Mouse (Mus musculus) layer of hippocampus, adult 9-11 months (tissue): ENCODE measurements around the gene Srrt.

Experiments
- DNase-seq: peaks from one replicate; pipeline ENCODE4 v3.0.0; 2022

Gene Srrt

DNA sequence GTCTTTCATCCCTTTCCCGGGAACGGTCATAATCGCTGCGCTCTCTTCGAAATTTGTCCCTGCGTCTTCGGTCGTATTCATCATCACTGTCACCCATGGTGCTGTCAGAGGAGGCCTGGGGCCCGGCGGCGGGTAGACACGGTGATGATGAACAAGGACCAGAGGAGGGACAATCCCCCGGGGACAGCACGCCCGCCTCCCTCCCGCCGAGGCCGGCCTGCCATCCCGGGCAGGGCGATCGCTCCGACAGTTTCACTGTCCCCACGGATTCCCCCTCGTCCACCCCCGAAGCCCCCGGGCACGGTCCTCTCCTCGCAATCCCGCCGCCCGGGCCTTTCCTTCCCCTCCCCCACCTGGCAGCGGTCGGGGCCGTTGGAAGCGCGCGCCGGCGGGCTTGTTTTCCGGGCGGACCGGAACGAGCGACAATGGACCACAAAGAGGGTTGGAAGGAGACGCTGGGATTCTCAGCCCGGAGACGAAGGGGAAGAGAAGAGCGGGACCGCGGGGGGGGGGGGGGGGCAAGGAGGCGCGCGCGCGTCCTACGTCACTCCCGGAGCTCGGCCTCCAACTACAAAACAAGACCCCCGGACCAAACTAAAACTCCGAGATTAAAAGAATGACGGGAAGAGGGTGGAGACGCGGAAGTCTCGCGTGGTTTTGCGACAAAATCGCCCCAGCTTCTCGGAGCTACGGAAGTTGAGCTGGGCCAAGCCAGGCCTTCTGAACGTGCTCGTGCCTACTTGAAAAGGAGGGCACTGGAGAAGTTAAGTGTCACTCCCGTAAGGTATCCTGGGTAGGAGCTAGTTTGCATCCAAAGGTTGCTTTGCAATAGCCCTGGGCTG lies at the start of gene Srrt:
Gene Srrt, minus strand, starts transcription at position 604 of the 842 bp plus-strand sequence.
- DNase-seq, result peak; percentile 93

DNA sequence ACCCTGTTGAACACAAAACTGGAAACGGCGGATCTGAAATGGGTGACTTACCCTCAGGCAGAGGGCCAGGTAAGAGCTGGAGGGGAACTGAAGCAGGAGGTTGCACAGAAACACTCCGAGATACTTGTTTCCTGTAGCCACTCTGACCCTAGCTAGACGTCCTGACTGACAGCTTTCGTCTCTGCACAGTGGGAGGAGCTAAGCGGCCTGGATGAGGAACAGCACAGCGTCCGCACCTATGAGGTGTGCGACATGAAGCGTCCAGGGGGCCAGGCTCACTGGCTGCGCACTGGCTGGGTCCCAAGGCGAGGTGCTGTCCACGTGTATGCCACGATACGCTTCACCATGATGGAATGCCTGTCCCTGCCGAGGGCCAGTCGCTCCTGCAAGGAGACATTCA lies 46.6 kb upstream of the Srrt start:
- DNase-seq, result no peak

DNA sequence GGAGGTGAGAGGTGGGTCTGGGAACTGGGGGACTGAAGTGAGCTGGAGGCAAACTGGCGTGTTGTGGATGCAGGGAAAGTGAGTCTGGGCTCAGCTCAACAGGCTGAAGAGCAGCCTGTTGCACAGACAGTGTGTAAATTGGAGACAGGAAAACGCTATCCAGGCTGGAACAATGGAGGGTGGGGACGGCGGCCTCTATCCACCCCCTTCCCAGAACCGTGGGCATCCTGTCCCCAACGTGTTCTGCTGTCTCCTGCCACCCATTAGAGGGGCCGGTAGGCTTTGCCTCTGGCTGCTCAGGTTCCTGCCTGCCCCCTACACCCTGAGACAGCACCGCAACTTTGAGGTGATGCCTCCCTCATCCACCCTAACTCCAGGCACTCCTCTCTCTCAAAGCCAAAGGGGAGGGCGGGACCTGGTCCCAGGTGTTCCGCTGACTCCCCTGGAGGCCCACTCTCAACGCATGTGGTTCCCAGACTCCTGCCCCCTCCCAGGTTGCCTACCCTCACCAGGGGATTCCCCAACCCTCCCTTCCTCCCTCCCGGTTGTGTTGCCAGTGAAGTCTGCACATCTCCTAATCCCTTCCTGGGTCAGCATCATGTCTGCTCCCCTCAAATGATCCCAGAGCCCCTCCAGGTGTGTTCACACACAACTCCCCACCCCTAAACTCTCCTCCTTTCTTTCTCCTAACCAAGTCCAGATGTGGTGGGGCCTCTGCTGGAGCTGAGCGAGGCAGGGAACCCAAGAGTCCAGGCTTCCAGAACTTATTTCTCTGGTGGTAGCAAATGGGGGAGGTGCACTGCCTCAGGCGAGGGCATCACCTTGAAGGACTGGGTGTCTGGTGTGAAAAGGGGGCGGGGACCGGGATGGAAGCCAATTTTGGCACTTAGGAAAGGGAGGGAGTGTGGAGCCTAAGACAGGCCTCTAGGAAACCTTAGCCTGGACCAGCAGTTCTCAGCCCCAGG lies 44.8 kb upstream of the Srrt start:
- DNase-seq, result no peak

DNA sequence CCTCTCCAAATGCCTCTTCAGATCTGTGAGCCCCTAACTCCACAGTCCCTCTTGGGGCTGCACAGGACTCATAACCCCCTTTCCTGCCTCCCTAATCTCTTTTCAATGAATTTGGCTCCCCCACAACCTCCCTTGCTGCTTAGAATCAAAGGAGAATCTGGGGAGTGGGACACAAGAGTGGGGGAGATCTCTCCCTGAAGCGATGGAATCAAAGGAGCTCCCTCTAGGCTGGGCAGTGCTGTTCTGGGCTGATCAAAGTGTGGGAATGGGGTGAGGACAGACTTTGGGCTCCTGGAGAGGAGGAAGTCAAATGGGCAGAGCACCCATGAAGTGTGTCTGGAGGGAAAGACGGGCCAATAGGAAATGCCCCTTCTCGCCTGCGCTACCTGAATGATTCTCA lies 43.9 kb upstream of the Srrt start:
- no peak for DNase-seq

DNA sequence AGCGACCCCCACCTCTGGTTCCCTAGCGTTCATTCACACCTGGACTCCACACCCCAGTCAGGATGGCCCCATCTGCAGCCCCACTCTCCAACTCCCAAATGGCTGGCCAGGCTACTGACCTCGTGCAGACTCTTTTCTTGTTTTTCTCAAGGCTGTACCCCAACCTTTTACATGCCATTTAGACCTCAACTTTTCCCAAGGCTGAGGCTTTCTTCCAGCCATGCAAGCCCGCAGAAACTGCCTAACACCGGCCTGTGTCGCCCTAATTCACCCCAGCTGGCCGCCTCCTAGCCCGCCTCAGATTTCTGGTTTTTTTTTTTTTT lies 43.5 kb upstream of the Srrt start:
- no peak for DNase-seq

DNA sequence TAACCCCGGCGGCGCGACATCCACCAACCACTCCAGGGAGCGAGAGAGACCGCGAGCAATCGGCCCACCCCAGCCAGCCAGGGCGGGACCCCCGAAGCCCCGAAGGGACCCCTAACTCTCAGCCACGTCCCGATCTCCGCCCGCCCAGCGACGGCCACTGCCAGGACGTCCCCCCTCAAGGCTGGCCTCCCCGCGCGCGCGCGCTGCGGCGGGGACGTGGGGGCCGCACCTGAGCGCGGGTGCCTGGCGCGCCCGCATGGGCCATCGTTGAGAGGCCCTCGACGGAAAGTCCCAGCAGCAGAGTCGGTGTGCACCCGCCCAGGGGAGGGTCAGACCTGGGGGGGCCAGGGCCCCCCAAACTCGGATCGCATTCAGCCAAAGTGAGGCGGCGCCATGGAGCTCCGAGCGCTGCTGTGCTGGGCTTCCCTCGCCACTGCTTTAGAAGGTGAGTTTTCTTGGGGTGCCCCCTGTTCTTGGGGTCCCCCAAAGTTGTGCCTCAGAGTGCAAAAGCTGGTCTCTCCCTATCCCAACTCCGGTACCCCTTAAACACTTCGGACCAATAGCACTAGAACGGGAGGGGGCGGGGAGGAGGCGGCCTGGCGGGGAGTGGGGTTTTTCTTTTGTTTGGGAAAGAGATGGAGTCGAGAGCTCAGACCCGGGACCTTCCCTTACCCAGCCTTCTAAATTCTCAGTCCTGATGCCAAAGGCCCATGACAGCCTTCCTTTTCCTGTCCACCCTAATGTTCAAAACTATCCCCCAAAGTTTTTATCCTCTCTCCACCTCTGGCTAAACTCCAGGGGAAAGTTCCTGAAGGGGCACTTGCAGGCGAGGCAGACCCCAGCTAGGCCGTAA lies 43.0 kb upstream of the Srrt start:
- no peak for DNase-seq

DNA sequence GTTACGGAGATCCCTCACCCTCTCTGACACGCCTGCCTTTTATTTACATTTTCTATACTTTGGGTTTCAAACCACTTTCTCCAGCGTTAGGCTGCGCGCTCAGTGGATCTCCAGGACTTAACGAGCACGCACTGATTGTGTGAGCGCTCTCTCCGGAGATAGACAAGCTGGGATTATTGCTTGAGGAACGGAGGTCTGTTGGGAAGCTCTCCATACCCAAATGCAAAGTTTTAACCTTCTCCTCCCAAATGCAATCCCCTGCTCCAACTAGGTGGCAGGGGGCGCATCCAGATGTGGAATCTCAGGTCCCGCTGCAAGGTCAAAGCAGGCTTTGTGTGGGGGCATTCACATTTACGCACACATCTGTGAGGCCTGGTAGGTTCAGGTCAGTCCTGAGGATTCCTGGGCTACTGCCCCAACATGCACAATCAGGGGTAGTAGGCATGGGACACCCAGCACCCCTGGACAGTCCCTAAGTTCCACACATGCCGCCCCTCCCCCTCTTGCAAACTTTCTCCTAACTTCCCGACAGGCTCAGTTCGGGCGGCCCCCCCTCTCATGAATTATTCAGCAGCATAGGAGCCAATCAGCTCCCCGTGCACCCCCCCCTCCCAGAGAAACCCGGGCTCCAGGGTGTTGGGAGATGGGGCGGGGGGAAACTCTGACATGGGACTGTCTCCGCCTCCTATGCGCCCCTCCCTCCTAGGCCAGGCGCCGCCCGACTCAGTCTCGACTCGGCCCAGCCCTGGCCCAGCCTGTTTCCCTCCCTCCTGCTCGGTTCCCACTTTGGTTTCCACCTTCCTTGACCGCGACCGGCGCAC lies 42.1 kb upstream of the Srrt start, which contains the start of gene Ephb4:
Gene Ephb4, plus strand, starts transcription at position 726 of the 821 bp plus-strand sequence.
- peak; percentile 64 for DNase-seq

DNA sequence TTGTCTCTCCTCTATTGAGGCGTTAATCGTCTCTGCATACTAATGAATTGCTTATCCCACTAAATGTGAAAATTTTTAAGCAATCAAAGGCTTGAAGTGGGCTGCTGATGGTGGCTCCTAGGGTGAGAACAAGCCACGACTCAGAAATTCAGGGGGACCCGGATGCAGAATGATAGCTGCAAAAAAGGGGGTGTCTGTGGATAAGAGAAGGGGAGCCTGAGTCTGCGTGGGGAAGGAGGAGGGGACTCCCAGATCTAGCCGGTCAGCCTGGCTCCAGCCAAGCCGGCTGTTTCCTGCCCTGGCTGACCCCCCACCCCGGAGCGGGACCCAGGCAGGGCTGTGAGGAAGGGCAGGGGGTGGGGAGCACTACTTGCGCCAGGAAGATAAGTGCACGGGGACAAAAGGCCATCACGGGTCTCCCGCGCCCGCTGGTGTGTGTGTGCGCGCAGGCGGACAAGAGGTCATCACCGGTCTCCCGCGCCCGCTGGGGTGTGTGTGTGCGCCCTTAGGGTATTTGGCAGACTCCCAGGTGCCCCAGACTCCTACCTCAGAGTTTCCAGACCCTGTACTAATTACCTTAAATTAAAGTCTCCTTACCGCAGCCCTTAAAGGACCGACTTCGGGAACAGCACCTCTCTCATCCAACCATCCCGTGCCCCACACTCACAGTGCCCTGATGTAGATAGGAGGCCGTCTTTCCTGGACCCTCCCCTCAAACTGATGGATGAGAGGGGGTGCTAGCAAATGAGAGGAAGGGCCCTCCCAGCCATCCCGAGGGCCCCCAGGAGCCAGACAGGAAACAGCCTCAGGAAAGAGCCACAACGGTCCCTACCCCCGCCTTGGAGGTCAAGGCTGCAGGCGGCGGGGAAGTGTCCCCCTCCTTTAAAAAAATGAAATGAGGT lies 41.3 kb upstream of the Srrt start:
- no peak for DNase-seq

DNA sequence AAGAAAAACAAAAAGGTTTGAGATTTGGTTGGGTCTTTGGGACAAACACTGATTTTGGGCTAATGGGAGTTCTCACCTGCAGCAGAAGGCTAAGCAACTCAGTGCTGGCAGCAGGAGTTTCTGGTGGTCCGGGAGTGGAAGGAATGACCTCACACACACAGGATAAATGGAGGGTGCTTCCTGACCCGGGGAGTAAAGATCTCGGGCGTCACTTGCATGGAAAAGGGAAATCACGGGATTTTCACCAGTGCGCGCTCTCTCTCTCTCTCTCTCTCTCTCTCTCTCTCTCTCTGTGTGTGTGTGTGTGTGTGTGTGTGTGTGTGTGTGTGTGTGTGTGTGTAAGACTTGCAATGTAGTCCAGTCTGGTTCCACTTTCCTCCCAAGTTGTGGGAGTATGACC lies 40.4 kb upstream of the Srrt start:
- no peak for DNase-seq

DNA sequence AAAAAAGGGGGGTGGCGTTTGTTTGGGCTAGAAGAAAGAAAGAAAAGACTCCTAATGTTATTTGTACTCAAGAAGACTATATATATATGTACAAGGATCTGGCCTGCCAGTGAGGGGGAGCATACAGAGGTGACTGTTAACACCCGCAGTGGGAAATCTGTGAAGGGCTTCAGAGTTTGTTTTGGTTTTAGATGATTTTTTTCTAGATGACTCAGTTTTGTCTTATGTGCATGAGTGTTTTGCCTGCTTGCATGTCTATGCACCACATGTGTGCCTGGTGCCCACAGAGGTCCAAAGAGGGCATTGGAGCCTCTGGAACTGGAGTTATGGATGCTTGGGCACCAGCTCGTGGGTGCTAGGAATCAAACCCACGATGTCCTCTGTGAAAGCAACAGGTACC lies 39.5 kb upstream of the Srrt start:
- no peak for DNase-seq

DNA sequence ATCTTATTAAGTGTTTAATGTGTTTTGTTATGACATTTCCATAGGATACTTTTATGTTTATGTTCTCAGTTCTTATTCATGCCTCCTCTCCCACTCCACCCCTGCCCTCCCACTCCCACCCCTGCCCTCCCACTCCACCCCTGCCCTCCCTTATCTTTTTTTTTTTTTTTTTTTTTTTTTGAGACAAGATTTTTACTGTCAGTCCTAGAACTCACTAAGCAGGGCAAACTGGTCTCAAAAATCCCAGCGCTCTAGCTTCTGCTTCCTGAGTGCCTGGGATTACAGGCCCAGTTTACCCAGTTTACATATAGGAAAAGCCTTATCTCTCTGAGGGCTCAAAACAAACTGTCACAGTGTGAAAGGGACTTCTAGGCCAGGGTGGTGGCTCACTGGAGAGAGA lies 38.9 kb upstream of the Srrt start:
- DNase-seq, result no peak

DNA sequence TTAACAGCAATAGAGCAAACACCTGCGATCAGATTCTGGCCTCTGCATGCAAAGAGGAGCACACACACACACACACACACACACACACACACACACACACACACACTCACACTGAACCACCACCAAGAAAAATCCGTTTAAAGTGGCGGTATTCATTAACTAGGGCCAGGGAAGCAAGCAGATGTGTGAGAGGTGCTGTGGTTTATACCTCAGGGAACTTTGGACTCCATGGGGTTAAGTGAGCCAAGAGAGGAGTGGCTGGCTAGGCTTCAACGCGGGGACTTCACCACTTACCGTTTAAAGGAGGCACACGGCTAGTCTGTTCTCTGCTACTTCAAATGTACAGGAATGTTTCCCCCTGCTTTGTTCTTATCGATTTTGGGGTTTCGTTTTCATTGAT lies 38.3 kb upstream of the Srrt start:
- DNase-seq, result no peak

DNA sequence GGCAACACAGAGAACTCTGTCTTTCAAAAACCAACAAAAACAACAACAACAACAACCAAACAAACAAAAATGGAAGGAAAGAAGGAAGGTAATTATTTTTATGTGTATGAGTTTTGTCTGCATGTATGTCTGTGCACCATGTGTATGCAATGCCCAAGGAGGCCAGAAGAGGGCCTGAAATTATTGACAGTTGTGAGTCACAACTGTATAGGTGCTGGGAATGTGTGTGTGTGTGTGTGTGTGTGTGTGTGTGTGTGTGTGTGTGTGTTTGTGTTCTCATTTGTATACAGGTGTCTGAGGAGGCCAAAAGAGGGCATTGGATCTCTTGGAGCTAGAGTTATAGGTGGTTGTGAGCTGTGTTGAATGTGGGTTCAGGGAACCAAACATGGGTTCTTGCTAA lies 36.4 kb upstream of the Srrt start:
- DNase-seq, result no peak

DNA sequence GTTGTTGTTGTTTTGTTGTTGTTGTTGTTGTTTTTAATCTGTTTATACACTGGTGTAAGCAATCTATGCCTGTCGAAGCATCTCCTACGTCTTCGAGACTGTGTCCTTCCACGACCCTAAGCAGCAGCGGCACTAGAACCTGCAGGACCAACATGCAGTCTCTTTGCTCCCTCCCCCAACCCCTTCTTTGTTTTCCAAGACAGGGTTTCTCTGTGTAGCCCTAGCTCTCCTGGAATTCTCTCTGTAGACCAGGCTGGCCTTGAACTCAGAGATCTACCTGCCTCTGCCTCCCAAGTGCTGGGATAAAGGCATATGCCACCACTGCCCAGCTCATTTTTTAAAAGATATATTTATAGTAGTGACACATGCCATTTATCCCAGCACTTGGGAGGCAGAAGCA lies 35.9 kb upstream of the Srrt start:
- no peak for DNase-seq

DNA sequence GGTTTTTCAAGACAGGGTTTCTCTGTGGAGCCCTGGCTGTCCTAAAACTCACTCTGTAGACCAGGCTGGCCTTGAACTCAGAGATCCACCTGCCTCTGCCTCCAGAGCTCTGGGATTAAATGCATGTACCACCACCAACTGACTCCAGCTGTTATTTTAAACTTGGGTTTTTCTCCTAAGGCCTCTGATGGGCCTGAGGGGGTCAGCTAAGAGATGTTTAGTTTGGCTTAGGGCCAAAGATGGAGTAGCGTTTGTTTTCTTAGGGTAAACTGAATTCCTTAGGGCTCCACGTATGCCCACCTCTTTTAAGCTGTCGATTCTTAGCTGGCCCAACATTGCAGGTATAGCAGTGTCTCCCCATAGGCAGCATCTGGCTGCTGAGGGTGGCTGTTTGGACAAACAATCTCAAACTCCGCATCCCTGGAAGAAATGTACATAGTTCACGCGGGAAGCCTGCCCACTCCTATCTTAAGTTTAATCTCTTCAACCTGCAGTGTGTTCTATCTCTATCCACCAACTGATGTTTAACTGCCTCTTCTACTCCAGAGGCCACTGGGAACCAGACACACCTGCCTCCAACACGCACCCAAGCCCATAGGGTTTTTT lies 35.0 kb upstream of the Srrt start:
- DNase-seq, result no peak

DNA sequence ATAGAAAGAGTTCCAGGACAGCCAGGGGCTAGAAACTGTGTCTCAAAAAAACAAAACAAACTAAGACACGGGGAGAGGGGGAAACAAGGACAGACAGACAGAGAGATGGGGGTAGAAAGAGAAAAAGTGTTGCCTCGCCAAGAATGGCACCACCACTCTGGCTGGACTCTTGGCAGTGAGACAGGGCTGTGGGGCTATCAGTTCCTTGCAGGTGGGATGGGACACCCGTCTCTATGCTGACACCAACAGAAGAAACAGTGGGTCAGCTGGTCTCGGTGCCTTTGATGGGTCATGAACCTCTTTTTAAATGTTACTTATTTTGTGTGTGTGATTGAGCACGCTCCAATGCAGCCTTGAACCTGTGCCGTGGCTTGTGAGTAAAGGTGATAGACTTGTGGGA lies 32.7 kb upstream of the Srrt start:
- DNase-seq, result no peak

DNA sequence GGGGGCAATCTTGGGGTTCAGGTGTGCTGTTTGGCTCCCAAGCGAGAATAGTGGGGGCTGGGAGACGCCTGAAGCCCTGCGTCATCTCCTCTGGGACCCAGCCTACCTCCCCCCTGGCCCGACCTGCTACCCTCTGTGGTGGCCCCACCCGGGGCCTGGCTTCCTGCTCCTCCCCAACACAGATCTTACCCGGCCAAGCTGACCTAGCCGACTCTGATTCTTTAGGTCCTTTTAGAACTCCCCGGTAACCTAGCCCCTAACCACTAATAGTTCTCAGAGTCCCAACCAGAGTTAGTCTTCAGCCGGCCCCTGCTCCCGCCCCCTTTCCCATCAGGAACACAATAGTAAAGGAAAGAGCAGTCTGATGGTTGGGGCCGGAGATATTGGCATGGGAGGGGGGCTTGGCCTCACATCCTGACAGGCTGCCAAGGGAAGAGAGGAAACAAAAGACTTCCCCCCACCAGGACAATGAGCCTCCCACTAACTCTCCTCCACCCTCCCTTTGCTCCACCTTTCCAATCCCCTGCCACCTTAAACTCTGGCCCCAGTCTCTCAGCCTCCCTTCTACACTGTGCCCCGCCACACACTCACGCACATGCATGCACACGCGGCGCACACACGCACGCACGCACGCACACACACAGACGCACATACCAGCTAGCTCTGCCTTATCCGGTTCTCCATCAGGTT lies 32.0 kb upstream of the Srrt start:
- DNase-seq, result peak; percentile 22

DNA sequence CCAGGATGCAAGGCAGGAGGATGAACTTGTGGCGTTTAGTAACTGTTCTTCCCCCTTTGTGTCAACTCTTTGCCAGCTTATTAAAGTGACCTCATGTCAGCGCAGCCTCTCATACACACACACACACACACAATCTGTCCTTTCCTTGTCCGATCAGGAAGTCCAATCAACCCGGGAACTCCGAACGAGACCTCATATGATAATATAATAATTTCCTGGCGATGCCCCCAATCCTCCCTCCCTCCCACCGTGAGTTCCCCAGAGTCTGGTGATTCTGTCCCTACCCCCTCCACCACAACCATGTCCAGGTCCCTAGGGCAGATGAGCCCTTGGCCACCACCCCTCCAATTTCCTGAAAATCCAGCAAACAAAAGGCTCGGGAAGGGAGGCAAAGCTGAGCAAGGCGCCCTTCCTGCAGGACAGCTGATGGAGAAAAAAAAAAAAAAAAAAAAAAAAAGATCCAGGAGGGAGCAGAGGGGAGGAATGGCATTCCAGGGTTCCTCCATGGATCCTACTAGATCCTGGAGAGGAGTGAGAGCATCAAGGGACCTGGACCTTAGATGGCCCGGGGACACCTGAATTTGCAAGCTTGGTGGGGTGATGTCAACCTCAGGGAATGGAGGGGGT lies 31.3 kb upstream of the Srrt start:
- DNase-seq, result no peak

DNA sequence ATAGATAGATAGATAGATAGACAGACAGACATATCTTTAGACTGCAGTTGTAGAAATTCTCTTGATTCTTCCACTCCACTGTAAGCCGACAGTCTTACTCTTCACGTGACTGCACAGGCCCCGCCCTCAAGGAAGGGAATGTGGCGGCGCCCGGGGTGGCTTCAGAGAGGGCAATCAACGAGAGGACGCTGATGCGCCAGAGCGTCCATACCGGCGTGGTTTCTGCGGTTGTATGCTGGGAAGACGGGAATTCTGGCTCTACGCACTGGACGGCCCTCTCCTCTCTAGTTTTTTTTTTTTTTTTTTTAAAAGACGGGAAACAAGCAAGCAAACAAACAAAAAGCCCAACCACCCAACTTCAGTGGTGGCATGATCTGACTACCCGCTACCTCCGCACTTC lies 30.8 kb upstream of the Srrt start:
- DNase-seq, result peak; percentile 93

DNA sequence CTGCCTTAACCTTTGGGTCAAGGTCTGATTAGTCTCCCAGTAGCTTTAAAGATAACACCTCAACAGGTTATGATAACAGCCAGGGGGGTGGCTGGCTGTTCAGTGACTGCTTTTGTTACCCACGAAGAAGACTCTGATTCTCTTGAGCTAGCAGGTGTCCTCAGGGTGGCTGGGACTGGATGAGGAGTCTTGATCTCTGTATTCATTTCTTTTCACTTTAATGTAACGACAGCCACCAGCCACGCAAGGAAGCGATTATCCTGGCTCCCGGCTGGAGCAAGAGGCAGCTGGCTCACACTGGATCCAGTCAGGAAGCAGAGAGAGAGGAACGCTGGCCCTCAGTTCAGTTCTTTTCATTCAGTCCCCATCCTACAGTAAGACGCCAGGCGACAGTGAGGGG lies 29.7 kb upstream of the Srrt start:
- no peak for DNase-seq
